In the genomic region with DNA sequence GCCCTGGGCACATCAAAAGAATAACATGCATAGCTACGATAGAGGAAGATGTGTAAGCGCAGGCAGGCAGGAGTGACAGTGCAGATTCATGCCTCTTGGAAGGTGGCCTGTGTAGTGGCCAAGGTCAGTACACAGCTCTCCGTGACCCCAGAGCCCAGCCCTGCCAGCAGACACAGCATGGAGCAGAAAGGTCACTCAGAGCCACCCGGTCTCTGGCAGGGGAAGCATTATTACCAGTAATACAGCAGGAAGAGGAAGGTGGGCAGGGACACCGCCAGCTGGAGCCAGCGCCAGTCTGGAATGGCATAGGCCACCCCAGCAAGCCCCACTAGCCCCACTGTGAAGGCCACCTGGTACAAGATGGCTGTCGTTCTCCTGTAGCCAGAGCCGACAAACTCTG, we compare ENCODE assay signal across 18 mouse cellular contexts. TPM values are rescaled to one million over a fixed set of nuclear protein-coding genes. Genes with fewer than 3 reads are reported as not detected.
A peak's percentile ranks its signal among the peaks of the same experiment; 100 is the strongest.
DNase-seq lines count a peak whose midpoint lies in the region; ATAC-seq lines count a peak whose summit lies in the region.
"Had no signal": no experiment of that assay in that cellular context is flagged by ENCODE, and none has a peak within 500 bp of the region (broad histone marks: within the 10 kb centered on the region; RNA-seq: fewer than 3 reads in every experiment).

No protein-coding gene starts in this region.

- 68% methylated on average over 8 of the region's 8 CpGs for WGBS in heart, embryonic 10.5 days
- WGBS in hindbrain, embryonic 16.5 days: 73% methylated on average over 8 of the region's 8 CpGs

- DNase-seq in heart, embryonic 10.5 days (ENCODE audit: low spot score): no peak
- DNase-seq in heart, postnatal 25 days (ENCODE audit: low spot score): no peak
- peak; percentile 50 to 58 for DNase-seq in kidney, postnatal 36 days
- no peak for DNase-seq in kidney, postnatal 10 days
- peak; percentile 79 to 84 for DNase-seq in cerebellum, postnatal 14 days
- DNase-seq in embryo, embryonic 9.5 days (ENCODE audit: extremely low spot score): no peak

- peaks cover 56% of the 10 kb centered on the region for H3K4me1 ChIP-seq in heart, embryonic 10.5 days
- H3K4me1 ChIP-seq in hindbrain, embryonic 16.5 days (ENCODE audit: control insufficient read depth, insufficient read depth, low read depth, low read length): no peaks in the 10 kb centered on the region
- H3K4me1 ChIP-seq: forebrain, embryonic 15.5 days; midbrain, embryonic 15.5 days had no signal

- H3K9me3 ChIP-seq in heart, embryonic 10.5 days: no peaks in the 10 kb centered on the region
- no peaks in the 10 kb centered on the region for H3K9me3 ChIP-seq in hindbrain, embryonic 16.5 days (ENCODE audit: control insufficient read depth, low read length)
- H3K9me3 ChIP-seq: embryonic facial prominence, embryonic 10.5 days; forebrain, embryonic 15.5 days; hindbrain, embryonic 10.5 days; intestine, embryonic 15.5 days; lung, embryonic 15.5 days; midbrain, embryonic 15.5 days had no signal

- H3K4me3 ChIP-seq in heart, embryonic 10.5 days: no peak overlapping the region
- H3K4me3 ChIP-seq in hindbrain, embryonic 16.5 days (ENCODE audit: low read length): no peak overlapping the region
- H3K4me3 ChIP-seq: embryonic facial prominence, embryonic 10.5 days; erythroblast, embryonic 14.5 days; forebrain, embryonic 15.5 days; hindbrain, embryonic 10.5 days; intestine, embryonic 15.5 days; lung, embryonic 15.5 days; midbrain, embryonic 15.5 days had no signal

- intact Hi-C loops in heart, postnatal 25 days (cut with DNase I): no loop called here

- peak; percentile 70 for ATAC-seq in cerebellum, adult (ENCODE audit: insufficient number of reproducible peaks, low FRiP score, low TSS enrichment)
- ATAC-seq in hindbrain, embryonic 16.5 days: no peak
- ATAC-seq: activated CD4-positive, CD25-positive, alpha-beta regulatory T cell, adult 4 months; forebrain, embryonic 15.5 days; intestine, embryonic 15.5 days; midbrain, embryonic 15.5 days had no signal

- H3K4me2 ChIP-seq in hindbrain, embryonic 16.5 days (ENCODE audit: low read length): no peak overlapping the region
- H3K4me2 ChIP-seq: forebrain, embryonic 15.5 days; intestine, embryonic 15.5 days; liver, embryonic 11.5 days; lung, embryonic 15.5 days; midbrain, embryonic 15.5 days had no signal

- H3K9ac ChIP-seq in hindbrain, embryonic 16.5 days (ENCODE audit: low read depth, low read length): no peak overlapping the region; the same call in 1 of the 2 replicates
- H3K9ac ChIP-seq: forebrain, embryonic 15.5 days; intestine, embryonic 15.5 days; lung, embryonic 15.5 days; midbrain, embryonic 15.5 days had no signal

- H3K27me3 ChIP-seq in heart, embryonic 10.5 days (ENCODE audit: insufficient read depth, poor library complexity, severe bottlenecking): no peaks in the 10 kb centered on the region
- no peaks in the 10 kb centered on the region for H3K27me3 ChIP-seq in hindbrain, embryonic 16.5 days (replicated peaks; ENCODE audit: control insufficient read depth, insufficient read depth, low read length)
- H3K27me3 ChIP-seq: forebrain, embryonic 15.5 days; intestine, embryonic 15.5 days; lung, embryonic 15.5 days; midbrain, embryonic 15.5 days had no signal

- H3K27ac ChIP-seq in heart, embryonic 10.5 days: peak overlapping the region; percentile 70
- no peak overlapping the region for H3K27ac ChIP-seq in hindbrain, embryonic 16.5 days (ENCODE audit: low read depth, low read length)
- H3K27ac ChIP-seq: embryonic facial prominence, embryonic 10.5 days; forebrain, embryonic 15.5 days; hindbrain, embryonic 10.5 days; intestine, embryonic 15.5 days; lung, embryonic 15.5 days; midbrain, embryonic 15.5 days had no signal

- no peaks in the 10 kb centered on the region for H3K36me3 ChIP-seq in heart, embryonic 10.5 days
- H3K36me3 ChIP-seq in hindbrain, embryonic 16.5 days (ENCODE audit: control insufficient read depth, insufficient read depth, low read length): no peaks in the 10 kb centered on the region
- H3K36me3 ChIP-seq: embryonic facial prominence, embryonic 10.5 days; forebrain, embryonic 15.5 days; hindbrain, embryonic 10.5 days; intestine, embryonic 15.5 days; lung, embryonic 15.5 days; midbrain, embryonic 15.5 days had no signal

RNA-seq across cellular contexts. Expression of gene Slc22a1, which starts 11.5 kb away (rescaled TPM):
- 0.39 and 1.1 TPM in 2 replicates for polyA plus RNA-seq in heart, embryonic 10.5 days (2016; fragmentation: Nextera tagmentation; extraction: Ambion mirVana)
- total RNA-seq in heart, postnatal 25 days (2021): 10 to 100 TPM; 11.3 to 12.8 TPM
- polyA plus RNA-seq in hindbrain, embryonic 16.5 days (2015; fragmentation: Nextera tagmentation; extraction: Ambion mirVana): not detected in 2 replicates
- total RNA-seq: megakaryocyte progenitor cell, adult 5-6 weeks had no signal
- polyA plus RNA-seq: embryonic facial prominence, embryonic 10.5 days; erythroblast, embryonic 14.5 days; forebrain, embryonic 15.5 days; hindbrain, embryonic 10.5 days; midbrain, embryonic 15.5 days had no signal

Comparison
In these comparisons a context has a peak if more than half of its experiments do, and no peak if none do; other contexts are left out.
1. DNase-seq: peak in kidney, postnatal 36 days (2 of 2) and cerebellum, postnatal 14 days (2 of 2); none in heart, embryonic 10.5 days (single experiment), heart, postnatal 25 days (single experiment), kidney, postnatal 10 days (single experiment) and embryo, embryonic 9.5 days (single experiment).